Mouse (Mus musculus): ENCODE measurements around the gene 6430550D23Rik. TPM values are rescaled to one million over a fixed set of nuclear protein-coding genes. Genes with fewer than 3 reads are reported as not detected.

The 6430550D23Rik gene
- polyA plus RNA-seq, 1 experiment from 2014 or later = 1.4 TPM

- Histone ChIP-seq H3K36me3 (no peaks in the 10 kb centered on the region), H3K4me2 (no peak overlapping the region), H3K4me1 (peaks cover 9% of the 10 kb centered on the region; the same call in 1 of the 2 replicates), H3K27me3 (replicated peaks) (0 out of 2 replicates have a peak, but pooled peaks cover 3% of the 10 kb centered on the region), H3K9ac (no peak overlapping the region), H3K9me3 (no peaks in the 10 kb centered on the region), H3K4me3 (replicated peaks) (no peak overlapping the region), H3K27ac (0 out of 2 replicates have a peak overlapping the region, but pooled peaks have one; percentile 16)
- peak; percentile 71 for ATAC-seq (ENCODE audit: insufficient read depth, low FRiP score, low read depth)
- WGBS = 44% methylated on average over 5 of the region's 5 CpGs
These were observed 60.3 kb downstream of the 6430550D23Rik start for GRCm38 (mm10) chr2:155947390-155948002.

GRCm38 (mm10) chr2:155946499-155946898, 61.3 kb downstream of the 6430550D23Rik start:
- Histone ChIP-seq H3K27me3 (replicated peaks) (0 out of 2 replicates have a peak, but pooled peaks cover 3% of the 10 kb centered on the region), H3K36me3 (no peaks in the 10 kb centered on the region), H3K27ac (no peak overlapping the region), H3K4me1 (peaks cover 12% of the 10 kb centered on the region; the same call in 1 of the 2 replicates), H3K4me3 (replicated peaks) (no peak overlapping the region), H3K9ac (no peak overlapping the region), H3K4me2 (no peak overlapping the region), H3K9me3 (no peaks in the 10 kb centered on the region)
- ATAC-seq (ENCODE audit: insufficient read depth, low FRiP score, low read depth) = no peak
- 27% methylated on average over 4 of the region's 4 CpGs for WGBS

GRCm38 (mm10) chr2:155946069-155946468, 61.7 kb downstream of the 6430550D23Rik start:
- peak; percentile 40; the same call in 1 of the 2 replicates for ATAC-seq (ENCODE audit: insufficient read depth, low FRiP score, low read depth)
- no peak overlapping the region for H3K4me3 ChIP-seq (replicated peaks)
- H3K27ac ChIP-seq = no peak overlapping the region
- H3K9me3 ChIP-seq = no peaks in the 10 kb centered on the region
- H3K9ac ChIP-seq = no peak overlapping the region
- 2% methylated on average over 7 of the region's 7 CpGs for WGBS
- H3K4me1 ChIP-seq = peaks cover 12% of the 10 kb centered on the region; the same call in 1 of the 2 replicates
- H3K27me3 ChIP-seq (replicated peaks) = 0 out of 2 replicates have a peak, but pooled peaks cover 3% of the 10 kb centered on the region
- no peak overlapping the region for H3K4me2 ChIP-seq
- no peaks in the 10 kb centered on the region for H3K36me3 ChIP-seq

GRCm38 (mm10) chr2:155945580-155945979, 62.2 kb downstream of the 6430550D23Rik start:
- no peak overlapping the region for H3K9ac ChIP-seq
- no peak for ATAC-seq (ENCODE audit: insufficient read depth, low FRiP score, low read depth)
- 48% methylated on average over 5 of the region's 5 CpGs for WGBS
- H3K4me3 ChIP-seq (replicated peaks) = no peak overlapping the region
- H3K27me3 ChIP-seq (replicated peaks) = 0 out of 2 replicates have a peak, but pooled peaks cover 3% of the 10 kb centered on the region
- H3K27ac ChIP-seq = no peak overlapping the region
- H3K36me3 ChIP-seq = no peaks in the 10 kb centered on the region
- H3K9me3 ChIP-seq = no peaks in the 10 kb centered on the region
- peaks cover 12% of the 10 kb centered on the region; the same call in 1 of the 2 replicates for H3K4me1 ChIP-seq
- no peak overlapping the region for H3K4me2 ChIP-seq

- Histone ChIP-seq H3K4me3 (replicated peaks) (no peak within 1 kb of the TSS), H3K4me1 (peaks cover 12% of the 10 kb centered on the region; the same call in 1 of the 2 replicates), H3K4me2 (peak within 1 kb of the TSS; percentile 24; the same call in 1 of the 2 replicates), H3K27ac (no peak within 1 kb of the TSS), H3K27me3 (replicated peaks) (0 out of 2 replicates have a peak, but pooled peaks cover 1% of the 10 kb centered on the region), H3K9ac (no peak within 1 kb of the TSS), H3K36me3 (no peaks in the 10 kb centered on the region), H3K9me3 (no peaks in the 10 kb centered on the region)
- 41% methylated on average over 13 of the region's 13 CpGs for WGBS
- no peak for ATAC-seq (ENCODE audit: insufficient read depth, low FRiP score, low read depth)
These were observed 62.7 kb downstream of the 6430550D23Rik start, which contains the start of gene Gdf5 for GRCm38 (mm10) chr2:155945124-155945523. Gene Gdf5 (minus strand): TSS chr2:155945367.

GRCm38 (mm10) chr2:155944685-155945084, 63.1 kb downstream of the 6430550D23Rik start:
- peak overlapping the region; percentile 24; the same call in 1 of the 2 replicates for H3K4me2 ChIP-seq
- ATAC-seq (ENCODE audit: insufficient read depth, low FRiP score, low read depth) = no peak
- H3K9me3 ChIP-seq = no peaks in the 10 kb centered on the region
- H3K27me3 ChIP-seq (replicated peaks) = no peaks in the 10 kb centered on the region
- H3K27ac ChIP-seq = no peak overlapping the region
- H3K36me3 ChIP-seq = no peaks in the 10 kb centered on the region
- H3K9ac ChIP-seq = no peak overlapping the region
- H3K4me1 ChIP-seq = peaks cover 12% of the 10 kb centered on the region; the same call in 1 of the 2 replicates
- WGBS = 84% methylated on average over 4 of the region's 4 CpGs
- no peak overlapping the region for H3K4me3 ChIP-seq (replicated peaks)

- Histone ChIP-seq H3K27ac (no peak overlapping the region), H3K36me3 (no peaks in the 10 kb centered on the region), H3K9me3 (no peaks in the 10 kb centered on the region), H3K27me3 (replicated peaks) (no peaks in the 10 kb centered on the region), H3K9ac (no peak overlapping the region), H3K4me1 (peaks cover 12% of the 10 kb centered on the region; the same call in 1 of the 2 replicates), H3K4me3 (replicated peaks) (no peak overlapping the region), H3K4me2 (no peak overlapping the region)
- 7% methylated on average over 8 of the region's 8 CpGs for WGBS
- ATAC-seq (ENCODE audit: insufficient read depth, low FRiP score, low read depth) = no peak
These were observed 64.3 kb downstream of the 6430550D23Rik start for GRCm38 (mm10) chr2:155943463-155943862.

GRCm38 (mm10) chr2:155941697-155942442, 65.9 kb downstream of the 6430550D23Rik start:
- no peaks in the 10 kb centered on the region for H3K27me3 ChIP-seq (replicated peaks)
- H3K4me3 ChIP-seq (replicated peaks) = no peak overlapping the region
- peaks cover 12% of the 10 kb centered on the region; the same call in 1 of the 2 replicates for H3K4me1 ChIP-seq
- H3K4me2 ChIP-seq = no peak overlapping the region
- H3K36me3 ChIP-seq = no peaks in the 10 kb centered on the region
- no peak overlapping the region for H3K27ac ChIP-seq
- 82% methylated on average over 40 of the region's 40 CpGs for WGBS
- no peak overlapping the region for H3K9ac ChIP-seq
- ATAC-seq (ENCODE audit: insufficient read depth, low FRiP score, low read depth) = no peak; the same call in 1 of the 2 replicates
- H3K9me3 ChIP-seq = no peaks in the 10 kb centered on the region

- Histone ChIP-seq H3K4me2 (no peak within 1 kb of the TSS), H3K27ac (no peak within 1 kb of the TSS; the same call in 1 of the 2 replicates)
These were observed 67.1 kb downstream of the 6430550D23Rik start, which contains the start of gene Gm15557 for GRCm38 (mm10) chr2:155940681-155941080. Gene Gm15557 (plus strand): TSS chr2:155940728.

GRCm38 (mm10) chr2:155939897-155940529, 67.8 kb downstream of the 6430550D23Rik start:
- Histone ChIP-seq H3K4me3 (replicated peaks) (no peak overlapping the region), H3K9me3 (no peaks in the 10 kb centered on the region), H3K4me2 (no peak overlapping the region), H3K4me1 (peaks cover 12% of the 10 kb centered on the region; the same call in 1 of the 2 replicates), H3K27me3 (replicated peaks) (no peaks in the 10 kb centered on the region), H3K9ac (no peak overlapping the region), H3K36me3 (no peaks in the 10 kb centered on the region), H3K27ac (no peak overlapping the region; the same call in 1 of the 2 replicates)
- ATAC-seq (ENCODE audit: insufficient read depth, low FRiP score, low read depth) = no peak
- WGBS = 60% methylated on average over 7 of the region's 7 CpGs

More at GRCm38 (mm10) chr2:155940681-155941080, 67.1 kb downstream of the 6430550D23Rik start, which contains the start of gene Gm15557:
- Histone ChIP-seq H3K27me3 (replicated peaks) (no peaks in the 10 kb centered on the region), H3K4me3 (replicated peaks) (no peak within 1 kb of the TSS), H3K9ac (no peak within 1 kb of the TSS), H3K36me3 (no peaks in the 10 kb centered on the region), H3K9me3 (no peaks in the 10 kb centered on the region), H3K4me1 (peaks cover 12% of the 10 kb centered on the region; the same call in 1 of the 2 replicates)
- 77% methylated on average over 3 of the region's 3 CpGs for whole genome bisulfite sequencing
- no peak for ATAC-seq (ENCODE audit: insufficient read depth, low FRiP score, low read depth)

All from stomach, embryonic 15.5 days (tissue).